Mouse (Mus musculus) heart, adult 8-10 months (tissue): ENCODE results near the gene Morn3. TPM values are rescaled to one million over a fixed set of nuclear protein-coding genes. Genes with fewer than 3 reads are reported as not detected.

Experiments
- DNase-seq: peaks from one replicate; pipeline ENCODE4 v3.0.0; 2022; ENCODE audit warnings: low spot score
- total RNA-seq, 4 experiments: library from RNA; stranded (reverse); gene quantifications; 2 replicates each; pipeline ENCODE4 v1.2.4; 2022

The Morn3 gene
- total RNA-seq, 4 experiments from 2014 or later, result not detected

DNA sequence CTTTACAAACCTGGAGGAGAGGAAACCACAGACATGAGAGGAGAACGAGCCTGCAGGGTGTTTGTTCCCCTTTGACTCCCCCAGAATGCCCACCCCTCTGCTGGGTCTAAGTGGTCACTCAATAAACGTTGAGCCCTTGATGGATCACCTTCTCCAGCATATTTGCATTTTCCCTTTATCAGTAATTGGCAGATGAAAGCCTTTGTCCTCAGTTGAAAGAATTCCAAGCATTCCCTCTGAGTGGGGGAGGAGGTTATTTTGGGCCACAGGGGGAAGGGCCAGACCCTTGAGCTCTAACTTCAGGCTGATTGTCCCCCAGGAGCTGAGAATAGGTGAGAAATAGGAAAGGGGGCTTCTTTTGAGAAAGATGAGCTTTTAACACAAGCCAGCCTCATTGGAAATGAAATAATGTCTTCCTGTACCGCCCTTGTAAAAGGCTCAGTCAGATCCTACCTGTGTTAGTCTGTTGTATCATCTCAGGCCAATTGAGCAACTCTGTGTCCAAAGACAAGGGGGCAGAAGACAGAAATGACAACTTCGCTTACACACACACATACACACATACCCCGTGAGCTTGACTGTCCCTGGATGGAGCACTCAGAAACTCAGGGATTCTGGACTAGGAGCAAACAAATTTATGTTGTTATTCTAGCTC, 55.3 kb downstream of the Morn3 start:
- no peak for DNase-seq

DNA sequence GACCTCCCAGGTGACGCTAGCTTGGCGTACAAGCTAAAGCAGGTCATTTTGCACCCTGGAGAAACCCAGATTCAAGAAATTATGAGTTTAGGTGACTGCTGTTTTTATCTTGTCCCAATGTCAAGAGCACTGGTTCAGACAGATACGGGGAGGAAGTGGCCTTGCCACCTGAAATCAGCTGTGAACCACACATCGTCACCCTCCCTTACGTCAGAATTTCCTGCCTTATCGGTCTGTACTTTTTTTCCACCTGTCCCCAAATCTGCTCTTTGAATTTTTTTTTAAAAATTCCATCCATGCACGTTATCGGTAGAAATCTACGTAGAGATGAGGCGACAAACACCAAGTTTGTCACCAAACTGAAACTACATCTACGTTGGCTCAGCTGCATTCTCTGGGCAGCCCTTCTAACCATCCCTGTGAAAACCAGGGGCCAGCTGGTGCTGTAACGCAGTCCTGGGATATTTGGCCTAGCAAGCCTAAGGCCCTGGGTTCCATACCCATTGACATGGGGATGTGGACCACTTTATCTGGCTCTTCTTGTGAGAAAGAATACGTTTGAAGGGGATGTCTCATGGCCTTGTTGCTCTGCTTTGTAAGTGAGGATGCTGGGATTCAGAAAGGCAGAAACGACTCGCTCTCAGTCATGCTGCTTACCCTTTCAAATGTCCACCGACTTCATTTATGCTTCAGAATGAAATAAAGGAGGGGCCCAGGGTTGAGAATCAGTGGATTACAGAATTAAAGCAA, 56.2 kb downstream of the Morn3 start:
- no peak for DNase-seq

DNA sequence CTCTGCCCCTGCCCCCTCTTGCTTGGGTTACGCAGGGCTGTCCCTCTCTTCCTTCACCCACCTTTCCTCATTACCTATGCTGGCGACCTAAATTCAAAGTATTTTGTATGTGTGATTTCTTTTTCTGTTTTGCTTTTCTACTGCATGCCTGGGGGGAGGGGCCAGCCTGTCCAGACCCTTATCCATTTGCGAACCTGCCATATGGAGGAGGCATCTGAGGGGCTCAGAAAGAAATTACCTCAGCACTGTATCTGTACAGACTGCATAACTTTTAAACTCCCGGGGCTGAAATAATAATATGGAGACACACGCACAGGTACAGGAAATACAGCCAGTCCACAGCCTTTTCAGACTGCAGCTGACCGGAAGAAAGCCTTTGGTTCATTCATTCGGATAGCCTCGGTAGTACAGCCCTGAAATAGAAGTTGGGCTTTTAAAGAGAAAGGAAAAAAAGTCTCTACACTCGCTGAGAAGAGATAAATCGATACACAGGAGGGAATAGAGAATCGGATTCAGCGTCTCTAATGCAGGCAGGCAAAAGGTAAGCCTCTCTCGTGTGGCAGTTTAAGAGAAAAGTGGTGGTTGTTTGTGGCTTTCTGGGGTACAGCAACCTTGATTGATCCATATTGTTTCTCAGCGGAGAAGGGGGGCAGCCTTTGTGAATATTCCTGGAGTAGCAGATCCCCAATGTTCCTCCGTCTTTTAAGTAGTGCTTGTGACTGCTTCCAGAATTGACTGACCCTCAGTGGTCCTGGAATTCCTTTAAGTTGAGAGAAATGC, 57.1 kb downstream of the Morn3 start, which contains the start of gene Kdm2b:
Gene Kdm2b, minus strand, starts transcription at position 273 of the 780 bp plus-strand sequence.
- DNase-seq, result no peak

DNA sequence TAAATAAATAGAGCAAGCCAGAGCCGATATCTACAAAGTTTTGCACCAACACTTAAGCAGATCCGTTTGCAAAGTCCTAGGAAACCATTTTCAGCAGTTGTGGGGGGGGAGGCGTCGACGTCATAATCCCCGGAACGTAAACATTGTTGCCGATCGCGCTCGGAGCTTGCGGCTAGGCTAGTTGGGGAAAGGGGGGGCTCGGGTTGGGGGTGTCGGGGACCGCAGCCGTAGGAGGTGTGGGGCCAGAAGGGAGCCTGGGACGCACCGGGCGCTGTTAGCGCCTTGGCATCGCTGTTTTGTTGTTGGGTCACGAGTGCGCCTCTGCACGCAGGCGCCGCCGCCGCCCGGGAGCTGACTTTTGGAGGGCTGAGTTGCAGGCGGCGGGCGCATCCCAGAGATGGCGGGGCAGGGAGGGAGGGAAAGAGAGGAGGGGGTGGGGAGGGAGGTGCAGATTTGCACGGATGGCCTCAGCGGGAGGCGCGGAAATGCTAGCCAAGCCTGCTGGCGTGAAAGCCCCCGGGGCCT, 57.8 kb downstream of the Morn3 start:
- peak; percentile 70 for DNase-seq

DNA sequence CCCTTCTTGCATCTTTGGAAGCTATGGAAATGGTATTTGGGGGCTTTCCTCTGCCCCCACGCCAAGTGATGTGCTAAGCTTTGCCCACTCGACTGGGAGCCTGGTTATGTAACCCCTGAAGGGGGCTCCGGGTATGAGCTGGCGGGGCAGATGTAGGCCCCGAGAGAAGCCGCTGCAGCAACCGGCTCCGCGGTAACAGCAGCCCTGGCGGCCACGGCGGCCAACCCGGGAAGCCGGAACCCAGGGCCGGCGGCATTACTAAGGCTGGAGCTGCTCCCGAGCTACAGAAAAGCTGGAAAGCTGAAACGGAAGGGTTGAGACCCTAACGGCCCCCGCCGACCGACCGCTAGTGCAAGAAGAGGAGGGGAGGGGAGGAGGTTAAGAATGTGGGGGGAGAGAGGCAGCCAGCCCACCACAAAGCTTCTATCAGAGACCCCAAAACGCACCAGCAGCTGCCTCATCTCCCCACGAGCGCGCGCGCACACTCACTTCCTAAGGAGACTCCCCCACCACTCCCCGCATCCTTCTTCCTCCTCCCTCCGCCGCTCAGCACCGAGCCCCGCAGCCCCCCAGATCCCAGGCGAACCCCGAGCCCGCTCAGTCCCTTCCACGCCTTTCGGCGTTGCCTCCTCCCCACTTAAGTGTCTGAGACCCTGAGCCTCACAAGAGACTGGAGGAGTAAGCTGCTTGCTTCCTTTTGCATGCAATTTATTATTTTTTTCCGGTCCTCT, 58.6 kb downstream of the Morn3 start:
- no peak for DNase-seq

DNA sequence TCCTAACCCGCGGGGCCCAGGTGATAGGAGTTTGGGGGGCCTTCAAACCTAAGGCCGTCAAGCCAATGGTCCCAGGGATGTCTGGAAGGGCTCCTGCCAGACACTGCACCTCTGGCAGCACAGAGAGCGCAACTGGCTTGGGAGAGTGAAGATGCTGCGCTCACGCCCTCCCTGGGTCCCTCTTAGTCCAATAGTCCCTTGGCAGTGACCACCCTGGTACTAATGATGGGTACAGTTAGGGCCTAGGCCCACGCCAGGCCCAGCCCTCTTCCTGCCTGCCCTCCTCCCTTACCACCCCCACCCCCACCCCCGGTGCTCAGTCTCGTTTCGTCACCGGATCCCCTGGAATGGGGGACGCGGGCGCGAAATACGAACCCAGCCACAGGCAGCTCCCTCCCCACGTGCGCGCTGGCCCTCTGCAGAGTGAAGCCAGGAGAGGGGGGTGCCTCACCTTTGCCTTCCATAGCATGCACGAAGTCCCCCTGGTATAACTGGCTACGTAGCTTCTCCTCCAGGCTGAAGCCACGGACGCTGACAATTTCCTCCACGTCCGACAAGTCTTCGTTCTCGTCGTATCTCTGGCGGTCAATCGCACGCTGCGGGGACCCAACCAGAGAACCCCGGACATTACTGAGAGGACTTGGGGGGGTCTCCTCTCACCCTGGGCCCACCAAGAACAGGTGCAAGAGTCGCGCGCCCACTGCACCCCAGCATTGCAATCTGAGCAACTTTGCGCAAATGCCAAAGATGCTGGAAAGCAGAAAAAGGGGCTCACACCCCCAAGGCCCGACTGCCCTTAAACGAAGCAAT, 59.4 kb downstream of the Morn3 start:
- DNase-seq, result no peak

DNA sequence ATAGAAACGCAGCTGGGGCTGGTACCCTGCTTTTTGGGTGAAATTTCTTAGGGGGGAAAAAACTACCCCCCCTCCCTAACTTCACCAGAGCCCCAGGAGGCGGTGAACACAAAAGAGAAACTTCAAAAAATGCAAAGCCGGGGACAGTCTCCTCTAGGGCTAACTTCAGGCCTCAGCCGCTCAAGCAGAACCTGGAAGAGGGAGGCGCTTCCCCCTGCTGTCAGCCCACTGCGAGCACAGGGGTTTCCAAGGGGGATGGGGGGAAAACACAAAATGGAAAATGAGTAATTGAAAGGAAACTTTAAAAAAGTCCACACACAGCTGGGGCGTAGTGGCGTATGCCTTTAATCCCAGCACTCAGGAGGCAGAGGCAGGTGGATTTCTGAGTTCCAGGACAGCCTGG, 60.7 kb downstream of the Morn3 start:
- DNase-seq, result no peak

Other genes starting within 250 kb of the Morn3 start
- gene Anapc5, start 225.7 kb downstream of the Morn3 start, total RNA-seq, result 100 to 1,000 TPM; 151 to 179 (median 164) TPM
- gene Rnf34, start 197.0 kb downstream of the Morn3 start, total RNA-seq, result 10 to 100 TPM; 30.7 to 39.8 (median 35.3) TPM
- gene Kdm2b, start 57.2 kb downstream of the Morn3 start, total RNA-seq, result 10 to 100 TPM; 12.7 to 14.9 (median 14.4) TPM
- 10 to 100 TPM; 13.3 to 16.3 (median 15.2) TPM for gene Orai1, start 31.9 kb downstream of the Morn3 start, total RNA-seq
- gene Tmem120b, start 21.4 kb upstream of the Morn3 start, total RNA-seq, result 10 to 100 TPM in 1 of 4 experiments, 1 to 10 TPM in 3; 7.7 to 10.7 (median 8.4) TPM
- 1 to 10 TPM in 1 of 4 experiments, under 1 TPM in 3; 0.38 to 1.7 (median 0.68) TPM for gene Rhof, start 85.7 kb upstream of the Morn3 start, total RNA-seq
- 10 to 100 TPM; 14.3 to 21.5 (median 18.2) TPM for gene Setd1b, start 95.2 kb upstream of the Morn3 start, total RNA-seq
- 10 to 100 TPM; 11.7 to 16.6 (median 13.8) TPM for gene Psmd9, start 122.4 kb upstream of the Morn3 start, total RNA-seq
- gene Hpd, start 135.7 kb upstream of the Morn3 start, total RNA-seq, result not detected
- gene Wdr66, start 205.1 kb upstream of the Morn3 start, total RNA-seq, result under 1 TPM; 0.65 to 0.82 (median 0.73) TPM